Mouse (Mus musculus) layer of hippocampus, adult 2 months (tissue): ENCODE measurements at regions not wholly inside any gene's neighbourhood (a gene's known extent, or its start where the extent isn't known, plus 50 kb on each side); places are given as distances from the start of the nearest gene placed in this dataset.

ENCODE experiments used
- DNase-seq, 2 experiments: peaks; one replicate each; pipeline ENCODE4 v3.0.0; 2022; ENCODE audit warnings: low spot score in 2 of 2
- H3K27ac ChIP-seq: fragments of 200-600 bp; 2 replicates; pipeline ENCODE4 v1.8.1; 2022
- H3K4me3 ChIP-seq: fragments of 200-600 bp; 2 replicates; pipeline ENCODE4 v1.8.1; 2022; ENCODE audit warnings: mild to moderate bottlenecking
- CTCF ChIP-seq: fragments of 200-600 bp; conservative IDR thresholded peaks from 2 replicates; pipeline ENCODE4 v1.8.1; 2022; ENCODE audit warnings: antibody characterized with exemption, mild to moderate bottlenecking, moderate library complexity

- Histone ChIP-seq H3K27ac (no peak overlapping the region), H3K4me3 (no peak overlapping the region)
- no peak for TF ChIP-seq CTCF
- DNase-seq: no peak
Observed at GRCm38 (mm10) chr6:148588971-148589370, 144.8 kb upstream of the Tmtc1 start.

GRCm38 (mm10) chr6:148586439-148587321, 142.5 kb upstream of the Tmtc1 start:
- TF ChIP-seq CTCF: no peak
- no peak for DNase-seq
- H3K4me3 ChIP-seq: no peak overlapping the region
- H3K27ac ChIP-seq: no peak overlapping the region

- no peak for TF ChIP-seq CTCF
- DNase-seq: no peak
- Histone ChIP-seq H3K4me3 (no peak overlapping the region), H3K27ac (no peak overlapping the region)
Observed at GRCm38 (mm10) chr6:148584126-148584525, 139.9 kb upstream of the Tmtc1 start.

- no peak overlapping the region for H3K4me3 ChIP-seq
- no peak for DNase-seq
- no peak overlapping the region for H3K27ac ChIP-seq
- no peak for TF ChIP-seq CTCF
Observed at GRCm38 (mm10) chr6:148578281-148578680, 134.1 kb upstream of the Tmtc1 start.

- Histone ChIP-seq H3K27ac (no peak overlapping the region), H3K4me3 (no peak overlapping the region)
- DNase-seq: no peak
- no peak for TF ChIP-seq CTCF
Observed at GRCm38 (mm10) chr6:148577663-148578062, 133.5 kb upstream of the Tmtc1 start.

GRCm38 (mm10) chr6:148574742-148575453, 130.7 kb upstream of the Tmtc1 start:
- Histone ChIP-seq H3K4me3 (no peak overlapping the region), H3K27ac (no peak overlapping the region)
- TF ChIP-seq CTCF: no peak
- DNase-seq: no peak

GRCm38 (mm10) chr6:148572201-148572600, 128.0 kb upstream of the Tmtc1 start:
- no peak for DNase-seq
- H3K27ac ChIP-seq: no peak overlapping the region
- TF ChIP-seq CTCF: no peak
- H3K4me3 ChIP-seq: no peak overlapping the region

- peak; percentile 45 to 60 for DNase-seq
- no peak overlapping the region for H3K4me3 ChIP-seq
- H3K27ac ChIP-seq: no peak overlapping the region
- TF ChIP-seq CTCF: no peak
Observed at GRCm38 (mm10) chr6:148571651-148572050, 127.5 kb upstream of the Tmtc1 start.

GRCm38 (mm10) chr6:148564146-148564545, 120.0 kb upstream of the Tmtc1 start:
- no peak for TF ChIP-seq CTCF
- Histone ChIP-seq H3K27ac (no peak overlapping the region), H3K4me3 (no peak overlapping the region)
- DNase-seq: no peak

- DNase-seq: no peak
- H3K27ac ChIP-seq: no peak overlapping the region
- no peak for TF ChIP-seq CTCF
- H3K4me3 ChIP-seq: no peak overlapping the region
Observed at GRCm38 (mm10) chr6:148562206-148562708, 118.1 kb upstream of the Tmtc1 start.

- DNase-seq: no peak
- peak overlapping the region; percentile 88 for H3K27ac ChIP-seq
- TF ChIP-seq CTCF: no peak
Observed at GRCm38 (mm10) chr6:148556484-148556871, 112.3 kb upstream of the Tmtc1 start.

GRCm38 (mm10) chr6:148555651-148556483, 111.7 kb upstream of the Tmtc1 start:
- TF ChIP-seq CTCF: no peak
- peak overlapping the region; percentile 88 for H3K27ac ChIP-seq
- H3K4me3 ChIP-seq: no peak overlapping the region
- DNase-seq: peak; percentile 15 to 59

More at GRCm38 (mm10) chr6:148556484-148556871, 112.3 kb upstream of the Tmtc1 start:
- H3K4me3 ChIP-seq: no peak overlapping the region

- H3K4me3 ChIP-seq: no peak overlapping the region
- TF ChIP-seq CTCF: no peak
- DNase-seq: no peak
- H3K27ac ChIP-seq: peak overlapping the region; percentile 88; the same call in 1 of the 2 replicates
Observed at GRCm38 (mm10) chr6:148554463-148554862, 110.3 kb upstream of the Tmtc1 start.
